Comparison of ENCODE assay signal across 19 mouse cellular contexts in the genomic region with DNA sequence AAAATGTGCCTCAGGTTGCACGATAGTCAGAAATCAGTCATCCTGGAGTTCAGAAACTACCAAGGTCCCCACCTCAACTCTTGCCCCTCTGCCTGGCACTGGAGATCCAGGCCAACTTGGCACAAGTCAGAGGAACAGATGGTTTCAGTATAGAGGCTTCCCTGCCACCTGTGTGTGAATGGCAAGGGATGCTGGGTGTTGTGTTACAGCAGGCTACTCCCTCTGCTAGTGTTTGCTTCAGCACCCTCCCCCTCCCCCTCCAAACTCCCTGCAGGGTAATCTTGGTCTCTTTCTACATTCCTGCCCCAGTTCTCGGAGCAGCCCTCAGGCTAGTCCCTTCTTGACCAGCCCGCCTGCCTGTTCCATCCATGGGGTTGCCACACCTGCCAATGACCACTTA. TPM values are rescaled to one million over a fixed set of nuclear protein-coding genes. Genes with fewer than 3 reads are reported as not detected.
A peak's percentile ranks its signal among the peaks of the same experiment; 100 is the strongest.
DNase-seq lines count a peak whose midpoint lies in the region; ATAC-seq and TF ChIP-seq lines count a peak whose summit lies in the region.
"Had no signal": no experiment of that assay in that cellular context is flagged by ENCODE, and none has a peak within 500 bp of the region (broad histone marks: within the 10 kb centered on the region; RNA-seq: fewer than 3 reads in every experiment).

No protein-coding gene starts in this region.

- no peak for TF ChIP-seq CTCF in ES-Bruce4 (IDR thresholded peaks at IDR 0.05; ENCODE audit: low read depth, low read length)

- no peak for TF ChIP-seq POLR2A in ES-Bruce4 (IDR thresholded peaks at IDR 0.05; ENCODE audit: insufficient read depth, low read length)

- WGBS in kidney, embryonic 16.5 days, result 50% methylated on average over 3 of the region's 3 CpGs
- 71% methylated on average over 3 of the region's 3 CpGs for WGBS in intestine, embryonic 15.5 days

- 0 out of 2 replicates have a peak, but pooled peaks have one; percentile 23 for TF ChIP-seq EP300 in ES-Bruce4 (IDR thresholded peaks at IDR 0.05; ENCODE audit: insufficient read depth, low read depth, low read length)

- peak; percentile 60 for DNase-seq in cerebellum, adult 11 months
- no peak for DNase-seq in kidney, adult 11 months
- DNase-seq in cerebellum, adult 9-11 months, result peak; percentile 81
- no peak for DNase-seq in spleen, adult 12 weeks (ENCODE audit: low spot score)
- DNase-seq: gastrocnemius, postnatal 10 days; heart, postnatal 10 days; lung, postnatal 4 days; right cerebral cortex, postnatal 14 days had no signal

- no peaks in the 10 kb centered on the region for H3K9me3 ChIP-seq in kidney, embryonic 16.5 days (ENCODE audit: low read length)
- no peaks in the 10 kb centered on the region for H3K9me3 ChIP-seq in ES-Bruce4 (replicated peaks; ENCODE audit: control insufficient read depth, insufficient read depth, low read length, poor library complexity, severe bottlenecking)
- no peaks in the 10 kb centered on the region for H3K9me3 ChIP-seq in intestine, embryonic 15.5 days
- H3K9me3 ChIP-seq: embryonic facial prominence, embryonic 13.5 days; limb, embryonic 13.5 days had no signal

- H3K4me3 ChIP-seq in kidney, embryonic 16.5 days (ENCODE audit: low read length), result no peak overlapping the region
- no peak overlapping the region for H3K4me3 ChIP-seq in ES-Bruce4 (ENCODE audit: low read depth, low read length)
- no peak overlapping the region for H3K4me3 ChIP-seq in intestine, embryonic 15.5 days (replicated peaks)
- H3K4me3 ChIP-seq: embryonic facial prominence, embryonic 13.5 days; limb, embryonic 13.5 days; myocyte had no signal

- ATAC-seq in cerebellum, adult (ENCODE audit: insufficient number of reproducible peaks, low FRiP score, low TSS enrichment), result no peak
- 0 out of 2 replicates have a peak, but pooled peaks have one; percentile 21 for ATAC-seq in kidney, embryonic 16.5 days (ENCODE audit: low FRiP score, low TSS enrichment)
- ATAC-seq in intestine, embryonic 15.5 days, result no peak
- ATAC-seq: hindbrain, embryonic 16.5 days had no signal

- H3K27me3 ChIP-seq in kidney, embryonic 16.5 days (ENCODE audit: insufficient read depth, low read length), result no peaks in the 10 kb centered on the region
- H3K27me3 ChIP-seq in ES-Bruce4 (ENCODE audit: control insufficient read depth, insufficient read depth, low read length, poor library complexity, severe bottlenecking), result no peaks in the 10 kb centered on the region
- H3K27me3 ChIP-seq in intestine, embryonic 15.5 days (replicated peaks), result peaks cover 4% of the 10 kb centered on the region; the same call in 1 of the 2 replicates

- no peak overlapping the region for H3K27ac ChIP-seq in kidney, embryonic 16.5 days (ENCODE audit: low read length)
- H3K27ac ChIP-seq in ES-Bruce4 (ENCODE audit: insufficient read depth, low read length), result no peak overlapping the region
- H3K27ac ChIP-seq in intestine, embryonic 15.5 days, result no peak overlapping the region
- H3K27ac ChIP-seq: embryonic facial prominence, embryonic 13.5 days; limb, embryonic 13.5 days had no signal

- peaks cover 11% of the 10 kb centered on the region for H3K4me1 ChIP-seq in kidney, embryonic 16.5 days (ENCODE audit: insufficient read depth, low read length)
- H3K4me1 ChIP-seq in ES-Bruce4 (ENCODE audit: control insufficient read depth, insufficient read depth, low read length), result peaks cover 3% of the 10 kb centered on the region
- H3K4me1 ChIP-seq in intestine, embryonic 15.5 days (replicated peaks), result peaks cover 13% of the 10 kb centered on the region

- H3K9ac ChIP-seq in kidney, embryonic 16.5 days (replicated peaks; ENCODE audit: low read length), result no peak overlapping the region
- no peak overlapping the region for H3K9ac ChIP-seq in ES-Bruce4 (ENCODE audit: low read depth, poor library complexity, severe bottlenecking)
- no peak overlapping the region for H3K9ac ChIP-seq in intestine, embryonic 15.5 days
- H3K9ac ChIP-seq: limb, embryonic 13.5 days had no signal

- H3K36me3 ChIP-seq in kidney, embryonic 16.5 days (ENCODE audit: insufficient read depth, low read length), result no peaks in the 10 kb centered on the region
- H3K36me3 ChIP-seq in ES-Bruce4 (ENCODE audit: control insufficient read depth, insufficient read depth, low read length, poor library complexity, severe bottlenecking), result no peaks in the 10 kb centered on the region
- H3K36me3 ChIP-seq in intestine, embryonic 15.5 days, result no peaks in the 10 kb centered on the region
- H3K36me3 ChIP-seq: embryonic facial prominence, embryonic 13.5 days; limb, embryonic 13.5 days had no signal

- H3K4me2 ChIP-seq in kidney, embryonic 16.5 days (replicated peaks; ENCODE audit: low read depth, low read length), result no peak overlapping the region
- no peak overlapping the region for H3K4me2 ChIP-seq in intestine, embryonic 15.5 days (replicated peaks)
- H3K4me2 ChIP-seq: embryonic facial prominence, embryonic 13.5 days; midbrain, embryonic 11.5 days had no signal

RNA-seq across cellular contexts. Expression of a gene that starts 13.8 kb away (rescaled TPM):
- polyA plus RNA-seq in kidney, embryonic 16.5 days (2015; fragmentation: Nextera tagmentation; extraction: Ambion mirVana), result 0.54 and 0.87 TPM in 2 replicates
- polyA plus RNA-seq in ES-Bruce4 (2011; ENCODE audit: insufficient read depth, insufficient read length, low read depth, missing spikeins), result 9.1 and 10.1 TPM in 2 replicates
- 3.2 and 3.6 TPM in 2 replicates for polyA plus RNA-seq in intestine, embryonic 15.5 days (2015; fragmentation: Nextera tagmentation; extraction: Ambion mirVana)

RNA-seq across cellular contexts. Expression of a gene that starts 14.3 kb away (rescaled TPM):
- 41.3 and 45.7 TPM in 2 replicates for polyA plus RNA-seq in kidney, embryonic 16.5 days (2015; fragmentation: Nextera tagmentation; extraction: Ambion mirVana)
- polyA plus RNA-seq in ES-Bruce4 (2011; ENCODE audit: insufficient read depth, insufficient read length, low read depth, missing spikeins), result 18.9 and 23.8 TPM in 2 replicates
- polyA plus RNA-seq in intestine, embryonic 15.5 days (2015; fragmentation: Nextera tagmentation; extraction: Ambion mirVana), result 25.5 and 26.2 TPM in 2 replicates

RNA-seq across cellular contexts. Expression of a gene that starts 18.6 kb away (rescaled TPM):
- not detected in 2 replicates for polyA plus RNA-seq in kidney, embryonic 16.5 days (2015; fragmentation: Nextera tagmentation; extraction: Ambion mirVana)
- not detected in 2 replicates for polyA plus RNA-seq in ES-Bruce4 (2011; ENCODE audit: insufficient read depth, insufficient read length, low read depth, missing spikeins)
- not detected in 2 replicates for polyA plus RNA-seq in intestine, embryonic 15.5 days (2015; fragmentation: Nextera tagmentation; extraction: Ambion mirVana)
- polyA plus RNA-seq: embryonic facial prominence, embryonic 13.5 days; hindbrain, embryonic 16.5 days; kidney, embryonic 14.5 days; limb, embryonic 13.5 days; liver, embryonic 16.5 days; midbrain, embryonic 11.5 days had no signal

RNA-seq across cellular contexts. Expression of a gene that starts 27.7 kb away (rescaled TPM):
- polyA plus RNA-seq in kidney, embryonic 16.5 days (2015; fragmentation: Nextera tagmentation; extraction: Ambion mirVana), result 1.0 and 3.0 TPM in 2 replicates
- polyA plus RNA-seq in ES-Bruce4 (2011; ENCODE audit: insufficient read depth, insufficient read length, low read depth, missing spikeins), result not detected in 2 replicates
- 12.7 and 13.8 TPM in 2 replicates for polyA plus RNA-seq in intestine, embryonic 15.5 days (2015; fragmentation: Nextera tagmentation; extraction: Ambion mirVana)
- polyA plus RNA-seq: kidney, embryonic 14.5 days; limb, embryonic 13.5 days; myocyte had no signal

RNA-seq across cellular contexts. Expression of a gene that starts 30.8 kb away (rescaled TPM):
- 96.3 and 102 TPM in 2 replicates for polyA plus RNA-seq in kidney, embryonic 16.5 days (2015; fragmentation: Nextera tagmentation; extraction: Ambion mirVana)
- polyA plus RNA-seq in ES-Bruce4 (2011; ENCODE audit: insufficient read depth, insufficient read length, low read depth, missing spikeins), result 97.4 and 113 TPM in 2 replicates
- polyA plus RNA-seq in intestine, embryonic 15.5 days (2015; fragmentation: Nextera tagmentation; extraction: Ambion mirVana), result 122 and 131 TPM in 2 replicates

Comparison
In these comparisons a context has a peak if more than half of its experiments do, and no peak if none do; other contexts are left out.
1. DNase-seq: peak in cerebellum, adult 11 months (single experiment) and cerebellum, adult 9-11 months (single experiment); none in kidney, adult 11 months (single experiment) and spleen, adult 12 weeks (single experiment).